Mouse (Mus musculus): ENCODE results near the gene Traf7. TPM values are rescaled to one million over a fixed set of nuclear protein-coding genes. Genes with fewer than 3 reads are reported as not detected.
A peak's percentile ranks its signal among the peaks of the same experiment; 100 is the strongest.

The Traf7 gene
- total and polyA plus RNA-seq, 3 experiments = 109 to 176 (median 122) TPM

DNA sequence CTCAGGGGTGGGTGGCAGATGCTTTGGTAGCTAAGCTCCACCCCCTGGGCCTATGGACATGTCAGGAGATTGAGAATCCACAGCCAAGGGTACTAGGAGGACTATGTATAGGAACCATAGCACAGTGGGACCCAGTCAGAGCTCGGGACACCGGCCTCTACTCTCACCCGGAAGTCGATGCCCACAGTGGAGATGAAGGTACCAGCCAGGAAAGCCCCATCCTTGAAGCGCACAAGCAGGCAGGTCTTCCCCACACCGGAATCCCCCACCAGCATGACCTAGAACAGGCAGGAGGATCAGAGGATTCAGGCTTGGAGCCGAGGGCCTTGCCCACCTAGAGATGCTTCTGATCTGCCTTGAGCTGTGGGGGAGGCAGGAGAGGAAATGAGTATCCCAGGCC lies 4.3 kb upstream of the Traf7 start:
- Histone ChIP-seq H3K4me3 (replicated peaks in 1 of 3; ENCODE audit: low read depth in 2 of 3, low read length in 2 of 3, poor library complexity in 1 of 3) (no peak overlapping the region), H3K4me1 (ENCODE audit: control insufficient read depth in 1 of 2, insufficient read depth in 2 of 2) (peaks cover 34 to 39% of the 10 kb centered on the region in 2 experiments), H3K27ac (ENCODE audit: insufficient read depth, low read depth) (no peak overlapping the region), H3K9me3 (replicated peaks; ENCODE audit: low read length) (no peaks in the 10 kb centered on the region), H3K27me3 (replicated peaks) (no peaks in the 10 kb centered on the region), H3K36me3 (replicated peaks in 1 of 2; ENCODE audit: control insufficient read depth in 1 of 2, insufficient read depth in 1 of 2, low read length in 1 of 2) (peaks cover 26 to 29% of the 10 kb centered on the region in 2 experiments), H3K79me2 (replicated peaks; ENCODE audit: control insufficient read depth, extremely low read depth, insufficient read depth, poor library complexity, severe bottlenecking) (peaks cover 23% of the 10 kb centered on the region), H3K4me2 (ENCODE audit: insufficient read depth, low read depth, poor library complexity, severe bottlenecking) (0 out of 2 replicates have a peak overlapping the region, but pooled peaks have one; percentile 10), H3K9ac (ENCODE audit: insufficient read depth, low read depth) (no peak overlapping the region)
- peak; percentile 64 for DNase-seq (ENCODE audit: extremely low read depth)
- TF ChIP-seq CHD1 (IDR thresholded peaks at IDR 0.05; ENCODE audit: low read depth, low read length) (no peak), MEF2A (IDR thresholded peaks at IDR 0.05; ENCODE audit: borderline replicate concordance, low read depth, low read length) (no peak), ZMIZ1 (IDR thresholded peaks at IDR 0.05; ENCODE audit: low read depth, low read length) (0 out of 2 replicates have a peak, but pooled peaks have one; percentile 31), CHD2 (IDR thresholded peaks at IDR 0.05; ENCODE audit: low read length) (0 out of 2 replicates have a peak, but pooled peaks have one; percentile 22), CTCF (conservative IDR thresholded peaks at IDR 0.05 in 1 of 2, IDR thresholded peaks at IDR 0.05 in 1 of 2; ENCODE audit: low read depth in 2 of 2, low read length in 2 of 2) (no peak), ELF1 (IDR thresholded peaks at IDR 0.05; ENCODE audit: low read depth, low read length) (peak; percentile 60)
- dilution Hi-C loops (cut with MboI; ENCODE audit: extremely low pct_ligation_motif_present, extremely low pct_unique_long_range_greater_than_20kb, low sequenced_read_pairs) = no loop called here
- in situ Hi-C loops (cut with MboI; ENCODE audit: low pct_ligation_motif_present, low pct_unique_long_range_greater_than_20kb, low sequenced_read_pairs) = loop anchor here (5.0 kb wide), 2 partner anchors 55 to 140 kb away; partner anchors contain the start of gene Mlst8

DNA sequence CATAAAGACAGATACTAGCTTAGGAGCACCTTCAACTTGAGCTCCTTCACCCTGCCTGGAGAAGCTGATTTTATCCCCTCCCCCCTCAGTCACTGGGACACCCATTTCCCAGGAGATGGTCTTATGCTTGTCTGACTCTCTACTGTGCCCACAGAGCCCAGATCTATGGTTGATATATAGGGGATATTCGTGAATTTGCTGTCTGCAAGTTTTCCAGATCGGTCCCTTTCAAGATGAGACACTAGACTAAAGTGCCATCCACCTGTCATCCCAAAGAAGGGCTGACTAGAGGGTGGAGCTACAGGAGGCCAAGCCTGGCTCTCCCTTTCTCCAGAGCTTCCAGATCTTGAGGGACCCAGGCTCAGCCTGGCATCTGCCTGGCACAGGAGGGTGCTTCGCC lies 3.3 kb upstream of the Traf7 start:
- 0 out of 2 replicates have a peak overlapping the region, but pooled peaks have one; percentile 10 for H3K4me2 ChIP-seq (ENCODE audit: insufficient read depth, low read depth, poor library complexity, severe bottlenecking)
- peaks cover 34 to 48% of the 10 kb centered on the region in 2 experiments for H3K4me1 ChIP-seq (ENCODE audit: control insufficient read depth in 1 of 2, insufficient read depth in 2 of 2)
- peak overlapping the region in 1 of 3 experiments; percentile 65 for H3K4me3 ChIP-seq (replicated peaks in 1 of 3; ENCODE audit: low read depth in 2 of 3, low read length in 2 of 3, poor library complexity in 1 of 3)
- peaks cover 33% of the 10 kb centered on the region for H3K79me2 ChIP-seq (replicated peaks; ENCODE audit: control insufficient read depth, extremely low read depth, insufficient read depth, poor library complexity, severe bottlenecking)
- no peak for DNase-seq (ENCODE audit: extremely low read depth)
- H3K9ac ChIP-seq (ENCODE audit: insufficient read depth, low read depth) = peak overlapping the region; percentile 11; the same call in 1 of the 2 replicates
- no peak overlapping the region for H3K27ac ChIP-seq (ENCODE audit: insufficient read depth, low read depth)
- TF ChIP-seq MAX (IDR thresholded peaks at IDR 0.05; ENCODE audit: low read length) = no peak
- no peak for TF ChIP-seq ZKSCAN1 (IDR thresholded peaks at IDR 0.05; ENCODE audit: borderline replicate concordance, low read depth, low read length)
- peak; percentile 45; the same call in 1 of the 2 replicates for TF ChIP-seq MXI1 (IDR thresholded peaks at IDR 0.05; ENCODE audit: low read depth, low read length)
- TF ChIP-seq JUND (conservative IDR thresholded peaks at IDR 0.05; ENCODE audit: low read depth, low read length) = no peak
- 0 out of 2 replicates have a peak, but pooled peaks have one; percentile 9 for TF ChIP-seq SIN3A (IDR thresholded peaks at IDR 0.05; ENCODE audit: low read length)
- peak; percentile 74 for TF ChIP-seq CHD2 (IDR thresholded peaks at IDR 0.05; ENCODE audit: low read length)
- TF ChIP-seq CHD1 (IDR thresholded peaks at IDR 0.05; ENCODE audit: low read depth, low read length) = no peak
- TF ChIP-seq POLR2AphosphoS2 (IDR thresholded peaks at IDR 0.05; ENCODE audit: low read depth, low read length) = peak; percentile 90
- no peak; the same call in 1 of the 2 replicates for TF ChIP-seq SMC3 (IDR thresholded peaks at IDR 0.05; ENCODE audit: low read depth, low read length)
- peaks cover 26 to 31% of the 10 kb centered on the region in 2 experiments for H3K36me3 ChIP-seq (replicated peaks in 1 of 2; ENCODE audit: control insufficient read depth in 1 of 2, insufficient read depth in 1 of 2, low read length in 1 of 2)
- no peaks in the 10 kb centered on the region for H3K27me3 ChIP-seq (replicated peaks)
- in situ Hi-C loops (cut with MboI; ENCODE audit: low pct_ligation_motif_present, low pct_unique_long_range_greater_than_20kb, low sequenced_read_pairs) (loop anchor here (5.0 kb wide), 2 partner anchors 54 to 141 kb away; partner anchors contain the start of gene Mlst8), dilution Hi-C loops (cut with MboI; ENCODE audit: extremely low pct_ligation_motif_present, extremely low pct_unique_long_range_greater_than_20kb, low sequenced_read_pairs) (no loop called here)
- H3K9me3 ChIP-seq (replicated peaks; ENCODE audit: low read length) = no peaks in the 10 kb centered on the region
